Mouse (Mus musculus): ENCODE results near the gene Chpf.

DNA sequence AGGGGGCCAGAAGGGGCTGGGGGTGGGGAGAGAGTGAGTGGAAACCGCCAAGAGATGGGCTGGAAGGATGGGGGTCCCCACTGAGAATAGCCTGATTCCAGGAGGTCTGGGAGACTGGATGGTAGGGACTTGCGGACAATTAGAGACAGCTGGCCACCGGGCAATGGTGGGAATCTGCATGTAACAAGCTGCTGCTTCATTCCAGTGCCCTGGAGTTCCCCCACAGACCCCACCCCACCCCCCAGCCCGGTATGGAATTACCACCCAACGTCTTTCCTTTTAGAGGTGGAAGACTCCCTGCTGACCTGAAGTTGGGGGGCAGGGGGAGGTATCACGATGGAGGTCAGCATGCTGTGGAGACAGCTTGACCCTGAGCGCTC, 31.1 kb downstream of the Chpf start:
- no peak for TF ChIP-seq CTCF (IDR thresholded peaks at IDR 0.05; ENCODE audit: low read depth)
- no peak for TF ChIP-seq EP300 (IDR thresholded peaks at IDR 0.05; ENCODE audit: low read depth)
